Mouse (Mus musculus): Measurements from ENCODE around the gene Zfp770. TPM values are rescaled to one million over a fixed set of nuclear protein-coding genes. Genes with fewer than 3 reads are reported as not detected.

Zfp770 gene
- total RNA-seq (2023): 10 to 100 TPM; 11.0 to 12.6 TPM

DNA sequence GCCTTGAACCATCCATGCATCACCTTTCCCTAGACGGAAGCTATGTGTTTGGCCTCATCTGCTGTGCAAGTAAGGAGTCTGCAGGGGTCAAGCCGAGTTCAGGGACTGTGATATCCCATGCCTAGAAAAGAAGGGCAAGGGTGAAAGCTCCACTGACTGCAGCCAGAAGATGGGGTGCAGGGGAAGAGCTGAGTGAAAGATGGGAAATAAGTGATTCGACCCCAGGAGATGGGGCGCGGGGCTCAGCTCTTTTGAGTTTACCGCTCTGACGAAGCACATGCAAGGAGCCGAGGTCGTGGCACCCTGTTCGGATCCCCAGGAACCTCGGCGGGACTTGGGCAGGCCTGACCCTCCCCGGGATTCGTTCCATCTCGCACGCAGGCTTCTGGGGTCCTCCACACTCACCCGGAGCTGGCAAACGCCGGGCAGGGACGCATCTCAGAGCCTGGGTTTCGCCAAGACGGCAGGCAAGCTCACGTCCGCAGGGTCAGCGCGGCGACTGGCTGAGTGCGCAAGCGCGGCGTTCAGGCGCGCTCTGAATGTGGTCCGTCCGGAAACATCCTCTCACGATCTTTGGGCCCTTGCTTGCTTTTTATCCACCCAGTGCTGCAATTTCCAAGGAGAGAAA is at the start of gene Zfp770:
Gene Zfp770 (minus strand): TSS at position 538 of the 628 bp plus-strand sequence.

DNA sequence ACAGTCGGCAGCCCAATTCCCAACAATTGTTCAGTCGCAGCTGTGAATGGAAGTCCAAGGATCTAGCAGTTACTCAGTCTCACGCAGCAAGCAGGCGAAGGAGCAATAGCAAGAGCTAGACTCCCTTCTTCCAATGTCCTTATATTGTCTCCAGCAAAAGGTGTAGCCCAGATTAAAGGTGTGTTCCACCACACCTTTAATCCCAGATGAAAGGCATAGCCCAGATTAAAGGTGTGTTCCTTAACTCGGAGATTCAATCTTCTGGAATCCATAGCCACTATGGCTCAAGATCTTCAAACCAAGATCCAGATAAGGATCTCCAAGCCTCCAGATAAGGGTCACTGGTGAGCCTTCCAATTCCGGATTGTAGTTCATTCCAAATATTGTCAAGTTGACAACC is 14.3 kb downstream of the Zfp770 start, which contains the start of gene Aqr:
Gene Aqr (minus strand): TSS at position 101 of the 400 bp plus-strand sequence.

Other genes starting within 250 kb of the Zfp770 start
- gene Gjd2, start 187.8 kb downstream of the Zfp770 start, total RNA-seq (2023): not detected
- gene Actc1, start 147.9 kb downstream of the Zfp770 start, total RNA-seq (2023): under 1 TPM in 1 of 2 experiments, not detected in 1; 0.34 TPM
- 10 to 100 TPM; 53.9 to 56.9 TPM for gene Aqr, start 14.4 kb downstream of the Zfp770 start, total RNA-seq (2023)